Mouse (Mus musculus): ENCODE measurements around the gene 1810010D01Rik.

1810010D01Rik gene

DNA sequence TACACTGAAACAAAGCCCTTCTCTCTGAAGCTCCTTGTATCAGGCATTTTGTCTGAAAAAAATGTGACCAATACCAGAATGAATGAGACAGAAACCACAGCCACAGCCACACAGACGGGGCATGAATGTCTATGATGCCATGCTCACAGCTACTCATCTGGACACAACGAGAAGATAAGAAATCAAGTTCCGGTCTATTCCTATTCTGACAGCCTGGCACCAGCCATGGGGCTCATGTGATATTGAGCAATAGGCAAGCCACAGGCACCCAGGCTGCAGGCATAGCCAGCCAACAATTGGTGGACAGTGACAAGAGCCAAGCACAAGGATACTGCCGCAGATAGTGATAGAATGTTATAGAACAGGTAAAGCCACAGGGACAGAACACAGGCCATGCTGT is 7.6 kb upstream of the 1810010D01Rik start:
- peak; percentile 33 for DNase-seq (ENCODE audit: low read depth)

DNA sequence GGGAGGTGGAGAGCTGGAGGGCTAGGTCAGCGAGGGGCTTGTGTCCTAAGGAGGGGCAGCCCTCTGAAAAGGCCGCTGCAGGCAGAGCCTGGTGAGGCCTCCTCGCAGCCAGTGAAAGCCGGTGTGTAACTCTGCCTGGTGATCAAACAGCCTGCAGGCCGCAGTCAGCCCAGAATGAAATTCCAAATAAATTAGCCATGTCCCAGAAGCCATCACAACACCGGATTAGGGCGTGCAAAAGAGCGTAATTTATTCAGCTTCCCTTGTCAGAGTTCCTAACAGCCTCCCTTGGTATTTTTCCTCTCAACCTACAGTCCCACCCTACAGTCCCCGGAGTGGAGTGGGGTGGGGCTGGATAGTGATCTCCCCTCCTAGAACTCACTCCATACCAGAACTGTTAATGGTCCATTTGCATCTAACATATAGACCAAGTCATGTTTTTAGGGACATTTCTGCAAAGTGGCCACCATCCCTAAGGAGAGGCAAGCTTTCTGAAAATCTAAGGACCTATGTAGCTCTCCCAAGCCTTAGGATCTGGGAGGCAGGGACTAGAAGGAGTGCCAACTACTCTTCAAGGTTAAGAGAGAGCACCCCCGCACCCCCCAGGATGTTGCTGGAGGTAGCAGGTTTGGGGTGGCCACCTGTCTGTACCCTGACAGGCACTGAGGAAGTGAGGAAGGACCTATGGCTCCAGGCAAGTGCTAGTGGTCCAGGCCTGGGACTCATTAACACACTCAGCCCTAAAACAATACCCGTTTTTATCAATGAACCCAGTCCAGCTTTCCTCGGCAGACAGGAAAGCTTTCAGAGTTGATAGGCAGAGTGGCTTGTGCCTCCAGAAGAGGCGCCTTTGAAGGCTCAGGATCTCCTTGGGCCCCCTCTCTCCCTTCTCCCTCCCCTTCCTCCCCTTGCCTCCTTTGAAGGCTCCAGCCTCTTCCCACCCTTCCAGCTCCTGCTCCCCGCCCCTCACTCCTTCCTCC is 4.1 kb upstream of the 1810010D01Rik start:
- no peak for DNase-seq (ENCODE audit: low read depth)

DNA sequence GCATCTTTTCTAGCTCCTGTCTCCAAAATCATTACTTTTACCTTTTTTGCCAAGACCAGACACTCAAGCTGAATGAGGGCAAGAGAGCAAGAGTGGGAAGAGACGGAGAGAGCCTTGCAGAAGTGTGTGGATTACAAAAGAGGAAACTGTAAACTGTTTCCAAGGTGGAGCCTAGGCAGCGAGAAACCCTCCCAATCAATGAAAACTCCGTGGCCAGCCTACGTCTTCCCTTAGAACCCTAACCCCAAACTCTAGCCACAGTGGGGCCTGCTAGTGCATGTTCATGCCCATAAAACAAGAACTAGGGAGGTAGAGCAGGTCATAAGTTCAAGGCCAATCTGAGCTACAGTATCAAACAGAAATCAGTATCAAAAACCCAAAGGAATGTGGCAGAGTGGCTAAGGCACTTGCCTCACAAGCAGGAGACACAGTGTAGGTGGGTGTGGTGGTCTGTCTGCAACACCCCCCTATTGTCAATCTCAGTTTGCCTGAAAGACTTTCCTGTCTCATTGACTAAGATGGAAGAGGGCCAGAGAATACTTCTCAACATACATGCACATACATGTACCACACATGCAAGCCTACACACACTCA is 2.7 kb upstream of the 1810010D01Rik start:
- no peak for DNase-seq (ENCODE audit: low read depth)

DNA sequence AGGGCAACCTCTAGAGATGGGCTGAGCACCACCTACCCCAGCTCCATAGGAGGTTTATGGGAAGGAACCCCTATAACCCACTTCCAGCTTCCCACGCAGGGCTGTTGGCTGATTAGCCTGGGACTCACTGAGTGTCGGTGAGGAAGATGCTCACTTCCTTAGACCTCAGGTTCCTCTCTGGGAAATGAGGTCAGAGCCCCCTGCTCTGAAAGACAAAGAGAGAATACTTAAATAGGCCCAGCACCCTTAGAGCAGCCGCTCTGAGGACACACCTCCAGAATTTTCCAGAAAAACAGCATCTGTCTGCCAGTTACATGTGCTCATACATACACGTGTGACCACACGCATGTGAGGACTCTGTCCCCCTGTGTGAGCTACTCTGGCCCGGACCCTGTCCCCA is 1.1 kb downstream of the 1810010D01Rik start:
- no peak for DNase-seq (ENCODE audit: low read depth)

DNA sequence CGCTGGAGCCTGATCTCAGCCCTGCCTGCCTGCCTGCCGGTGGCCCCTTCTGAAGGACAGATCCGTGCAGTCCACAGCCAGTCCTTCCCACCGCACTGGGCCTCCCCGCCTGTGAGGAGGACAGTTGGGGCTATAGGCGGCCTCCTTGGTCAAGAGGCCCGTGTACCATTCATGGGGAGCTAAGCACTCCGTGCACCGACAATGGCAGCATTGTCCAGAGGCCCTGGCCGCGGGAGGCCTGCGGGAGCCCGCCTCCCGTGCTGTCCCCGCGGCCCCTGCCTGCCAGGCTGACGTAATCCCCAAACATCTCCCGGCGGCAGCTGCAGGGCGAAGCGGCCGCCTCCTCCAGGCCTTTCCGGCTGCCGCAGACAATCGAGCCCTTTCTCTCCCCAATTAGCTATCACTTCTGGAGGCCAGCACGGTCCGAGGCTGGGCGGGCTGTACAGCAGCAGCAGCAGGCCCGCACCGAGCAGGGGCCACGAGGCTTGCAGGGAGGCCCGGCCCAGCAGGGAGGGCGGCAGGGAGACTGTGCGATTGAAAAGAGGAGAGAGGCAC is 1.8 kb downstream of the 1810010D01Rik start:
- peak; percentile 71 for DNase-seq (ENCODE audit: low read depth)

DNA sequence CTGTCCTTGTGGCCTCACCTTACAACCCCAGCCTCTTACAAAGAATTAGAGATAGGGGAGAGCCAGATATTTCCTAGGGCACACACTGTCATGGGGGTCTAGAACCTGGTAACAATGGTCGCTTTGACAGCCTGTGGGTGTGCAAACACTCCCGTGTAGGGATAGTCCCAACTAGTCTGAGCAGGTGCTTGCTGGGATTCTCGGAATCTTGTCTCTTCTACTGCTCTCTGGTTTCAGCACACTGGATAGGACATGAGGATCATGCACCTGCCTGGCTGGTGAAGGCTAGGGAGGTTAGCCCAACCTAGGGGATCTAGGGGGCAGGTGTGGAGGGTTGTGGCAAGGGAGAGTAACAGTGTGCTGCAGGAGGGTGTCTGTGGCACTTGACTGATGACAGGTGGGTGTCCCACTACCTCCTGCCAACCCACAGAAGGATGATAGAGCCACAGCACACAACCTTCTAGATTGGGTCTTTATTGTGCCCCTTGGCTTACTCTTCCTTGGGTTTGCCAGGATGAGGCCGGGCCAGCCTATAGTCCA is 2.5 kb downstream of the 1810010D01Rik start:
- DNase-seq (ENCODE audit: low read depth): no peak

DNA sequence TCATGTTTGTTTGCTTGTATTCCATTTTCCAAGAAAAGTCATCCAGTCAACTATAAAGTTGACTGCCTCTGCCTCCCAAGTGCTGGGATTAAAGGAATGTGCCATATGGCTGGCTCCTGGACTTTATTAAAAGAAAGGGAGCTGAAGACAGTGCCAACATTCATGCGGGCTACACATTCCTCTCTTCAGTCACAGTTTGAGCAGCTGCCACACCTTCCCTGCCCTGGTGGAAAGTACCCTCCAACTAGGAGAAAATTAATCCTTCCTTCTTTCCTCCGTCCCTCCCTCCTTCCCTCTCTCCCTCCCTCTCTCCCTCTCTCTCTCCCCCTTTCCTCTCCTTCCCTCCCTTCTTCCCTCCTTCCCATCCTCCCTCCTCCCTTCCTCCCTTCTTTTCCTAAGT is 8.2 kb downstream of the 1810010D01Rik start:
- peak; percentile 49 for DNase-seq (ENCODE audit: low read depth)

DNA sequence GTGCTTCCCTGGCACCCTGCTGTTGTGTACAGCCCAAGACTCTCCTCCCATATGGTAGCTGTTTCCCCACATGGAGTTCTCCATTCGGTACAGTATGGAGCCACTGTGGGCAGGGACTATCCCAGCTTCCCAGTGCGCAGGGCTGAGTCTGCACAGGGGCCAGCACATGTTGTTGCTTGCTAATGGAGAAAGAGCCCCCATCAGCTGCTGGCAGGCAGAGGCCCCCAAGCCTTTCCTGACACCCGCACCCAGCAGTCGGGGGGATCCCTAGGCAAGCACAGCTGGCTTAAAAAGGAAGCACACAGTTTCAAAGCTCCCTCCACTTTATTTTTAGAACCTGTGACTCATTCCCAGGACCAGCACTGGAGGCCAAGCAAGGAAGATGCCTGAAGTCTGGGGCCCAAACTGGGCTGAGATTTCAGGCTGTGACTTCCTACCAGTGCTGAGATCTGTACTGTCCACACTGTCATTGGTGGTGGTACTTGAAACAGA is 9.7 kb downstream of the 1810010D01Rik start:
- peak; percentile 79 for DNase-seq (ENCODE audit: low read depth)

DNA sequence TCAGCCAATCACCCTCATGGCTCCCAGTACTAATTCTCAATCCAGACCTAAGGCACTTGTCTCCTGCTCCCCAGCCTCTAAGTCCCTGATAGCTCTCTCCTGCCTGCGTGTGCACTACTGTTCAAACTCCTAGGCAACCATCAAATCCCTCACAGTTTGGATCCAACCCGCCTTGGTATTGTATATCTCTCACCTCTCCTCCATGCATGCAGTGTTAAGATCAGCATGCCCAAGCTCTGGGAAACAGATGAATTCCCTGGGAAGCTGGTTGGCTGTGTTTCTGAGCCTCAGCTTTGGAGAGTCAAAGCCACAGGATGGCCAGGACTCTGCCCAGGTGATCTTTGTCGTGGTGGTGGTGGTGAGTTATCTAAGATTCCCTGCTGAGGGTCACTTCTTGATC is 10.2 kb downstream of the 1810010D01Rik start:
- no peak for DNase-seq (ENCODE audit: low read depth)

DNA sequence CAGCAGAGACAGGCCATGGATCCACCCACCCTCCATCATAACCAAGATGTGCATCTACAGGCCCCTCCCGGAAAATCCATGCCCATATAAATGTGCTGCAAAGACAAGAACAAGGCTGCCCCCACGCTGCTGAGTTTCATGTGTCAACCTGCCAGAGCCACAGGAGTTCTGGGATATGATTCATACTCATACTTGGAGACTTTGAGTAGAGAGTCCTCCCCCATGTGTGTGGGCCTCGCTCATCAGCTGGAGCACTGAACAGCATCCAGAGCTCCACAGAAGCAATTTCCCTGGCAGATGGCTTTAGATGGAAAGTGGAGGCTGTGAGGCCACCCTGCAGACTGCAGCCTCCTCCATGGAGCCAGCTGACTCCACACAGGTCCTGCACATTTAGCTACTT is 10.9 kb downstream of the 1810010D01Rik start:
- peak; percentile 84 for DNase-seq (ENCODE audit: low read depth)

DNA sequence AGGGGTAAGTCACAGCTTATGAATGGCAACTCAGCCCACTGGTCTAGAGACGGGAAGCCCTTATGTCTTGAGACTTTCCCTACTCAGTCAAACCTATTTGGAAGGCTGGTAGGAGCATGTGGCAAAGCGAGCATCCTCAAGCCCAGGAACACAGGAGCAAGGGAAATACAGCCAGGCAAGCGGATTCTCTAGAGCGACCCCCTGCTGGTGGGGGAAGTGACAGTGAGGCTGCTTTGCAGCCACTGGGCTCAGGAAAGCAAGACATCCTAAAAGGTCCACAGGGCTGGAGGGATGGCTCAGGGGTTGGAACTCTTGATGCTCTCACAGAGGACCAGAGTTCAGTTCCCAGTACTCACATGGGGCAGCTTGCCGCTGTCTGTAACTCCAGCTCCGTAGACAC is 11.6 kb downstream of the 1810010D01Rik start:
- DNase-seq (ENCODE audit: low read depth): no peak

DNA sequence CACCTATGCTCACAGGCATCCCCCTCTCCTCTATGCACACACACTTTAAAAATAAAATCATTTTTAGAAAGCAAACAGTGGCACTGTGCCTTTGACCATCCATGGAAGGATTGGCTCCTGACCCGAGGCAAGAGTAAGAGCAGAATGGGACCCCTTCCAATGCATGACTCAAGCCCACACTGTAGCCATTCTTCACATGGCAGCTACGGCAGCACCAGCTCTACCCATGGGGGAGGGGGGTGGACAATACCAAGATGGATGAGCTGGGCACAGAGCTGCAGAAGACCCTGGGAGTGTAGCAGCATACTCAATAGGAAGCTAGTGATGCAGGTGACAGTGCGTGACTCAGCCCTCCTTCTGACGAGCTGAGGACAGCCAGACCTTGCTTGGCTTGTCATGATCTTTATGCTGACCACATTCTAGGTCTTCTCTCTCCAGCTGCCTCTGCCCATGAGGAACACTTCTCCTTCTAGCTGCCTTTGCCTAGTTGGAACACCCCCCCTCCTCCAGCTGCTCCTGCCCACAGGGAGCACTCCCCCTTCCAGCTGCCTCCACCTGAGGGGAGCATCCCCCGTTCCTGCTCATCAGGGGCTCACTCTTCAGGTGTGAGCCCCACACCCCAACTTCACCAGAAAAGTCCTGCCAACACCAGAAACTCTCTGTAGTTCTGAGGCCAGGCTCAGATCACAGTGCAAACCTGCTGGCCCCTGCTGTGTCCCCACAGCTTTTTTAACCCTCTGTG is 12.6 kb downstream of the 1810010D01Rik start:
- peak; percentile 89 for DNase-seq (ENCODE audit: low read depth)

DNA sequence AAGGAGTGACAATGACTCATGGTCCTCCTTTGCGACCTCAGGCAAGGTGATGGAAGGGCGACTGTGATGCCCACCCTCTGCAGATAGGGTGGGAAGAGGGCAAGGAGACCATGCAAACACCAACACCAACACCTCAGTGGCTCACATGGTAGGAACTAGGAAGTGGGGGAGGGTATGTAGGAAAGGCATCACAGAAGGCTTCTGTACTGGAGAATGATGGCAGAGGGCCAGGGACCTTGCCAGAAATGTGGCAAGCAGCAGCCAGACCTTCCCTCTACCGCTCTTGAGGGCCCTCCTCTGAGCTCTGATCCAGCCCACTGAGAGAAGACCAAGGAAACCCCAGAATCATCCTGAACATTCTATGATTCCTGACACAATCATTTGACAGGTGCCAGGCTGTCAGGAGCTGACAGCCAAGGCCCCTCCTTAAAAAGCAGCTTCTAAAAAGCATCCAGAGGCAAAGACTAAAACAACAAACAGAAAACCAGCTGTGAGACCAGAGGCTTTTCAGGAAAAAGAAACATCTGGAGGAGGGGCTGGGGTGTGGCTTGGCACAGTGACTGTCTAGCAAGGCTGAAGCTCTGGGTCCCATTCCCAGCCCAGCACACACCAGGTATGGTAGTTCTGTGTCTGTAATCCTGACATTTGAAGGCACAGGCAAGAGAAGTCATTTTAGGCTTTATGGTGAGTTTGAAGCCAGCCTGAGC is 13.3 kb downstream of the 1810010D01Rik start:
- DNase-seq (ENCODE audit: low read depth): peak; percentile 87

DNA sequence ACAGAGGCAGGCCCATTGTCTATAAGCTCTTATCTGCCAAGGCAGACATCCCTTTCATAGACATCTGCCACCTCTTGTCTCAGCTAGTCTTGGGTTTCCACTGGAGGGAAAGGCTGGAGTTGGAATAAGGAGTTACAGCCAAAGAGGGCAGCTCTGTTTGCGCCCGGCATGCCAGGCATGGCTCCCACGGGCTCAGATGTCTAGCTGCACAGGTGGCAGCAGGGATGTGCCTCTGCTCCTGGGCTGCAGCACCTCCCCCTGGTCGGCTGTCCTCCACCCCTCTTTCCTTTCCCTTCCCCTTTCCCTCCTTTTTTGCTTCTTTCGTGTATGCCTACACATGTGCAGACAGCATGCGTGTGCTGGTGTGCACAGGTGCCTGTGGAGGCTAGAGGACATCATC is 15.1 kb downstream of the 1810010D01Rik start:
- no peak for DNase-seq (ENCODE audit: low read depth)

DNA sequence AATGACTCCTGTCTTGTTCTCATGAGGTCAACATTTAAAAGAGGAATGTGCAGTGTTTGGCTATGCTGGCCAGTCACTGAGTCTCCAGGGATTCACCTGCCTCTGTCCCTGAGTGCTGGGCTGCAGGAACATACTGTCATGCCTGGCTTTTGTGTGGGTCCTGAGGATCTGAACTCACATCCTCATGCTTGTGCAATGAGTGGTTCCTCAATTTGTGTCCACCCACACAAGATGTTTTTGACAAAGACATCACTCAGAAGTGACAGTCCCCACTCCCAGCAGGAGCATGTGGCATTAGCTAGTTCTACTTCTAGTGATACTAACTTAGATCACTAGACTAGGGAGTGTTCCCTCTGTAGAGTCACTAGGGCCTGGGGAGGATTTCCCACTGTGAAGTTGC is 17.4 kb downstream of the 1810010D01Rik start:
- DNase-seq (ENCODE audit: low read depth): no peak

DNA sequence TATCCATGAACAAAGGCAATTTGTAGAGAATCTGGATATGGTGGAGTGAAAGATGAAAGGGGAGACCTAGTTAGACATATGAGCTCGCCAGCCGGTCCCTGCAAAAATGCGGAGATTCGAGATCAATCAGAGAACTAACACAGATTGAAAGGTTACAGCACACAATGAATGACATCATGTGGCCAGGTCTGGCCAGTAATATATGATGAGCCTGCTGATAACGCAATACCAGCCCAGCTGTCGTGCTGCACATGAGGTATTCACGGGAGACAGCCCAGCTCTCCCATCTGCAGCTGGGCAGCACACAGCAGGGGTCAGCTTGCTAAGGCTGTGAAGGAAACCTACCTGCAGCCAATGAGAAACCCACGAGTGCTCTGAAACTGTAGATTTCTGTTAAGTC is 18.6 kb downstream of the 1810010D01Rik start:
- DNase-seq (ENCODE audit: low read depth): no peak

DNA sequence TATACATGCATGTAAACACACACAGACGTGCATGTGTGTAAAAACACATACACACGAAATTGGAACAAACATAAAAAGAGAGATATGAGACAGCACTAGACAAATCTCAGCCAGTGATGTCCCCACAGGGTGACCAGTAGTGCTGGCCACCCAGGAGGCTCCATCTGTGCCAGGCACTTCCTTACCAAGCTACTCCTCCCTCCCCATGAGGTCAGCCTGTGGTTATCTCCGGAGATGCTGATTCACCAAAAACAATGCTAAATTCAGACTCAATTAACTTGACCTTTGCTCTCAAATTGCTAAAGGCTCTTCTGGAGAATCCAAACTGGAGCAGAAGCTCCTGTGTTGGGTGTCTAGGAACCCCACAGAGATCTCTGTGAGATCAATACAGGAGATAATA is 20.1 kb downstream of the 1810010D01Rik start:
- DNase-seq (ENCODE audit: low read depth): no peak

DNA sequence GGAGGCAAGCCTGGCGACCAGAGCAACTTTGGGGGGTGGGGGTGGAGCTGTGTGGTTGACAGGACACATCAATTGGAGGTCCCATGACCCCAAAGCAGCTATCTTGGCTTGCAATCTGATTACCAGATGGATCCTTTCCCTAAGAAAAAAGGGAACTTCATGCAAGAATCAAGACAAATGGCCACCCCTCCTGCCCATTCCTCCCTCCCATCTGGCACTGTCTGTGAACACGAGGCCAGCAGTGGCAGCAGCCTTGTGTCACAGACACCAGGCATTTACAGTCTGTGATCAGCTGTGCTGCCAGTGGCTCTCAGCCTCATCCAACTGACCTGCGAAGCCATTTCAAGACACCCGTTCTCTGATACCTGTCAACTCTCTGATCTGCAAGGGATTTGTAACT is 25.5 kb downstream of the 1810010D01Rik start:
- no peak for DNase-seq (ENCODE audit: low read depth)

DNA sequence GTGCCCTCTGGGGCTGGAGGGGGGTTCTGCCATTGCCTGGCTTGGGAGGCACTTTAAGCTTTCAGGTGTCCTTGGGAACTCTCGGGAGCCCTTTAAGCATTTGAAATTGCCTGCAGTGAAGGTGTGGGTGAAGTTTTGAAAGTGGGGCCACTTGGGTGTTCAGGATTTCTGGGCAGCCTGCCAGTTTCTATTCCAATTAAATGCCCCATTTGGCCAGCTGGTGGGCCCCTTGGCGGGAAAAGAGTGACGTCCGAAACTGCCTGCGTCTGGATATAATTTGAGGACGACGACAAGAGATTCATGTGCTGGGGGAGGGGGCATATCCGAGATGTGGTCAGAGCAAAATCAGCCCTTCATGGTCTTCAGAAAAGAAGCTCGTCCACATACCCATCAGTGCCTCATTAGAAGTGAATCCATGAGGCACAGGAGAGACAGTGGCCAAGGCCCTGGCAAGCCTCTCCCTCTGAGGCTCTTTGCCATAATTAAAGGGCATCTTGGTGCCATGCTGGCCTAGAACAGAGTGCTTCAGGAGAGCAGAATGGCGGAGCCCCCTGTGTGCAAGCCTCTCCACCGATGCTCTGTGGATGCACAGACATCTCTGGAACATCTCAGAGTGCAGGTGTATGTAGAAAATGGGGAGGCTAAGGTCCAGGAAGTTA is 26.4 kb downstream of the 1810010D01Rik start:
- peak; percentile 58 for DNase-seq (ENCODE audit: low read depth)

DNA sequence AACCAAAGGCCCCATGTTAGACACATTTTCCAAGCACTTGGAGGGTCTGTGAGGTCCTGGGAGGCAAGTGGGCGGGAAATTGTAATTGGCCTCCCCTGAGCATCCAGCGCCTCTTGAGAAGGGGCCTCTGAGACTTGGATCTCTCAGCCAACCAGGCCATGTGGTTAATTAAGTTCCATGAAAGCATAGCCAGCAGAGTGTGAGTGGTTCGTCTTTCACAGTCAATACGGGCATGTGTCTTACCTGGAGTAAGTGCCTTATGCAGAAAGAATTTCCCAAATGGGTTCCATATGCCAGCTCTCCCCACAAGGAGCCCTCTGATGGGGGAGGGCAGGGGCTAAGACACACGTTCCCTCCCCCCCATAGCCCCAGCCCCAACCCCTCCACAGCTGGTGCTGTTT is 28.2 kb downstream of the 1810010D01Rik start:
- peak; percentile 61 for DNase-seq (ENCODE audit: low read depth)

Measured in NIH3T3 (cell line).